ENCODE assay signal across 8 mouse cellular contexts in the genomic region with DNA sequence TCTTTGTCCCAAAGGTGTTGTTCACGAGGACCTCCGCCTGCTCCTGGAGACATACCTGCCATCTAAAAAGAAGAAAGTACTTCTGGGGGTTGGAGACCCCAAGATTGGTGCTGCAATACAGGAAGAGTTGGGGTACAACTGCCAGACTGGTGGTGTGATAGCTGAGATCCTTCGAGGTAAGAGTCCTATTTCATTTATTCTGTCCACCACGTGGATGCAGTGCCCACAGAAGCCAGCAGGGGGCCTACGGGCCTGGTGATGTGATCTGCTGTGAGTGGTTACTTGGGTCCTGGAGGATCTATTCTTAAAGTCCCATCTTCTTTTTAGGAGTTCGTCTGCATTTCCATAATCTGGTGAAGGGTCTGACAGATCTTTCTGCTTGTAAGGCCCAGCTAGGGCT. TPM values are rescaled to one million over a fixed set of nuclear protein-coding genes. Genes with fewer than 3 reads are reported as not detected.
DNase-seq lines count a peak whose midpoint lies in the region; ATAC-seq and TF ChIP-seq lines count a peak whose summit lies in the region.

No protein-coding gene starts in this region.

- H3K27ac ChIP-seq in embryonic facial prominence, embryonic 10.5 days (replicated peaks): 0 out of 2 replicates have a peak overlapping the region, but pooled peaks have one; percentile 98
- H3K27ac ChIP-seq in hindbrain, embryonic 12.5 days: no peak overlapping the region
- H3K27ac ChIP-seq in midbrain, postnatal 0 days (ENCODE audit: low read depth, low read length): no peak overlapping the region

- peak overlapping the region; percentile 89 for H3K4me2 ChIP-seq in hindbrain, embryonic 12.5 days (replicated peaks)
- peak overlapping the region; percentile 80 for H3K4me2 ChIP-seq in midbrain, postnatal 0 days (ENCODE audit: low read depth, low read length, poor library complexity, severe bottlenecking)

- ATAC-seq in hindbrain, embryonic 12.5 days (ENCODE audit: low FRiP score): no peak
- ATAC-seq in midbrain, postnatal 0 days (ENCODE audit: low FRiP score): no peak

- H3K9me3 ChIP-seq in embryonic facial prominence, embryonic 10.5 days: no peaks in the 10 kb centered on the region
- H3K9me3 ChIP-seq in hindbrain, embryonic 12.5 days (replicated peaks): no peaks in the 10 kb centered on the region
- H3K9me3 ChIP-seq in midbrain, postnatal 0 days (ENCODE audit: low read length): no peaks in the 10 kb centered on the region

- peak; percentile 80 for TF ChIP-seq CTCF in midbrain, postnatal 0 days (IDR thresholded peaks at IDR 0.05)

- H3K27me3 ChIP-seq in embryonic facial prominence, embryonic 10.5 days (replicated peaks; ENCODE audit: low read depth, poor library complexity, severe bottlenecking): no peaks in the 10 kb centered on the region
- no peaks in the 10 kb centered on the region for H3K27me3 ChIP-seq in hindbrain, embryonic 12.5 days
- H3K27me3 ChIP-seq in midbrain, postnatal 0 days (ENCODE audit: insufficient read depth, low read length): no peaks in the 10 kb centered on the region

- H3K4me1 ChIP-seq in embryonic facial prominence, embryonic 10.5 days: peaks cover 28% of the 10 kb centered on the region
- H3K4me1 ChIP-seq in hindbrain, embryonic 12.5 days: peaks cover 28% of the 10 kb centered on the region
- H3K4me1 ChIP-seq in midbrain, postnatal 0 days (ENCODE audit: insufficient read depth, low read length): peaks cover 4% of the 10 kb centered on the region; the same call in 1 of the 2 replicates

- 41% methylated on average over 6 of the region's 6 CpGs for WGBS in embryonic facial prominence, embryonic 10.5 days
- 49% methylated on average over 6 of the region's 6 CpGs for WGBS in hindbrain, embryonic 12.5 days
- 47% methylated on average over 6 of the region's 6 CpGs for WGBS in midbrain, postnatal 0 days

- peak; percentile 64 to 86 for DNase-seq in left cerebral cortex, postnatal 14 days (ENCODE audit: low spot score in 2 of 2)
- no peak for DNase-seq in left cerebral cortex, adult 18-20 months (ENCODE audit: low spot score in 2 of 2)
- DNase-seq in T-cell, adult 2 months (ENCODE audit: low spot score): peak; percentile 60
- DNase-seq in embryonic facial prominence, embryonic 10.5 days (ENCODE audit: low spot score): peak; percentile 86
- peak; percentile 85 for DNase-seq in liver
- peak; percentile 65 for DNase-seq in midbrain, postnatal 0 days (ENCODE audit: low spot score)
- peak; percentile 38 for DNase-seq in yolk sac, embryonic 10.5 days (ENCODE audit: low spot score)

- intact Hi-C loops in left cerebral cortex, postnatal 14 days (cut with DNase I): loop anchor here (2.0 kb wide), 1 partner anchor 97 kb away; the partner anchor contains the start of gene Snrpb

- peak overlapping the region; percentile 91; the same call in 1 of the 2 replicates for H3K9ac ChIP-seq in hindbrain, embryonic 12.5 days
- H3K9ac ChIP-seq in midbrain, postnatal 0 days (replicated peaks; ENCODE audit: low read length, poor library complexity, severe bottlenecking): 0 out of 2 replicates have a peak overlapping the region, but pooled peaks have one; percentile 89

- H3K36me3 ChIP-seq in embryonic facial prominence, embryonic 10.5 days (replicated peaks): peaks cover 56% of the 10 kb centered on the region
- peaks cover 51% of the 10 kb centered on the region for H3K36me3 ChIP-seq in hindbrain, embryonic 12.5 days
- peaks cover 42% of the 10 kb centered on the region for H3K36me3 ChIP-seq in midbrain, postnatal 0 days (ENCODE audit: insufficient read depth, low read length)

- peak overlapping the region; percentile 93 for H3K4me3 ChIP-seq in embryonic facial prominence, embryonic 10.5 days
- peak overlapping the region; percentile 95 for H3K4me3 ChIP-seq in hindbrain, embryonic 12.5 days
- H3K4me3 ChIP-seq in midbrain, postnatal 0 days (ENCODE audit: low read depth, low read length): peak overlapping the region; percentile 53

RNA-seq across cellular contexts. Expression of gene Nop56, which starts 1.4 kb away (rescaled TPM):
- 100 to 1,000 TPM; 125 to 144 TPM for total RNA-seq in left cerebral cortex, postnatal 14 days (2021)
- 100 to 1,000 TPM; 114 to 135 TPM for total RNA-seq in left cerebral cortex, adult 18-20 months (2021)
- polyA plus RNA-seq in embryonic facial prominence, embryonic 10.5 days (2016; fragmentation: Nextera tagmentation; extraction: Ambion mirVana): 471 and 485 TPM in 2 replicates
- 262 and 300 TPM in 2 replicates for polyA plus RNA-seq in hindbrain, embryonic 12.5 days (2016; fragmentation: Nextera tagmentation; extraction: Ambion mirVana)
- 104 and 139 TPM in 2 replicates for total RNA-seq in midbrain, postnatal 0 days (2014; rRNA removed)
- polyA plus RNA-seq in midbrain, postnatal 0 days (2015; fragmentation: Nextera tagmentation; extraction: Ambion mirVana): 259 and 302 TPM in 2 replicates

RNA-seq across cellular contexts. Expression of gene Idh3b, which starts 8.7 kb away (rescaled TPM):
- 100 to 1,000 TPM; 260 to 269 TPM for total RNA-seq in left cerebral cortex, postnatal 14 days (2021)
- total RNA-seq in left cerebral cortex, adult 18-20 months (2021): 100 to 1,000 TPM; 287 to 311 TPM
- polyA plus RNA-seq in embryonic facial prominence, embryonic 10.5 days (2016; fragmentation: Nextera tagmentation; extraction: Ambion mirVana): 126 TPM in 2 replicates
- 118 and 119 TPM in 2 replicates for polyA plus RNA-seq in hindbrain, embryonic 12.5 days (2016; fragmentation: Nextera tagmentation; extraction: Ambion mirVana)
- 141 and 149 TPM in 2 replicates for total RNA-seq in midbrain, postnatal 0 days (2014; rRNA removed)
- polyA plus RNA-seq in midbrain, postnatal 0 days (2015; fragmentation: Nextera tagmentation; extraction: Ambion mirVana): 176 and 194 TPM in 2 replicates

RNA-seq across cellular contexts. Expression of gene Ebf4, which starts 19.3 kb away (rescaled TPM):
- 10 to 100 TPM in 1 of 2 experiments, 1 to 10 TPM in 1; 9.1 to 11.7 TPM for total RNA-seq in left cerebral cortex, postnatal 14 days (2021)
- 1 to 10 TPM; 7.4 to 8.2 TPM for total RNA-seq in left cerebral cortex, adult 18-20 months (2021)
- 0.80 and 0.82 TPM in 2 replicates for polyA plus RNA-seq in embryonic facial prominence, embryonic 10.5 days (2016; fragmentation: Nextera tagmentation; extraction: Ambion mirVana)
- polyA plus RNA-seq in hindbrain, embryonic 12.5 days (2016; fragmentation: Nextera tagmentation; extraction: Ambion mirVana): 3.4 TPM in 2 replicates
- total RNA-seq in midbrain, postnatal 0 days (2014; rRNA removed): 17.2 and 22.5 TPM in 2 replicates
- polyA plus RNA-seq in midbrain, postnatal 0 days (2015; fragmentation: Nextera tagmentation; extraction: Ambion mirVana): 6.3 and 6.7 TPM in 2 replicates

Comparison
In these comparisons a context has a peak if more than half of its experiments do, and no peak if none do; other contexts are left out.
1. DNase-seq: peak in left cerebral cortex, postnatal 14 days (2 of 2), T-cell, adult 2 months (single experiment), embryonic facial prominence, embryonic 10.5 days (single experiment), liver (single experiment), midbrain, postnatal 0 days (single experiment) and yolk sac, embryonic 10.5 days (single experiment); none in left cerebral cortex, adult 18-20 months (0 of 2).
2. Peak in every context shown above with its lines, with median percentiles within 50 percentile points of each other: H3K4me3 ChIP-seq.